Mouse (Mus musculus): ENCODE results near the gene Gad2. TPM values are rescaled to one million over a fixed set of nuclear protein-coding genes. Genes with fewer than 3 reads are reported as not detected.

Gad2 gene
- 0.02 TPM in 1 of 2 replicates, not detected in the other for polyA plus RNA-seq (2012; rRNA removed; ENCODE audit: low replicate concordance)

DNA sequence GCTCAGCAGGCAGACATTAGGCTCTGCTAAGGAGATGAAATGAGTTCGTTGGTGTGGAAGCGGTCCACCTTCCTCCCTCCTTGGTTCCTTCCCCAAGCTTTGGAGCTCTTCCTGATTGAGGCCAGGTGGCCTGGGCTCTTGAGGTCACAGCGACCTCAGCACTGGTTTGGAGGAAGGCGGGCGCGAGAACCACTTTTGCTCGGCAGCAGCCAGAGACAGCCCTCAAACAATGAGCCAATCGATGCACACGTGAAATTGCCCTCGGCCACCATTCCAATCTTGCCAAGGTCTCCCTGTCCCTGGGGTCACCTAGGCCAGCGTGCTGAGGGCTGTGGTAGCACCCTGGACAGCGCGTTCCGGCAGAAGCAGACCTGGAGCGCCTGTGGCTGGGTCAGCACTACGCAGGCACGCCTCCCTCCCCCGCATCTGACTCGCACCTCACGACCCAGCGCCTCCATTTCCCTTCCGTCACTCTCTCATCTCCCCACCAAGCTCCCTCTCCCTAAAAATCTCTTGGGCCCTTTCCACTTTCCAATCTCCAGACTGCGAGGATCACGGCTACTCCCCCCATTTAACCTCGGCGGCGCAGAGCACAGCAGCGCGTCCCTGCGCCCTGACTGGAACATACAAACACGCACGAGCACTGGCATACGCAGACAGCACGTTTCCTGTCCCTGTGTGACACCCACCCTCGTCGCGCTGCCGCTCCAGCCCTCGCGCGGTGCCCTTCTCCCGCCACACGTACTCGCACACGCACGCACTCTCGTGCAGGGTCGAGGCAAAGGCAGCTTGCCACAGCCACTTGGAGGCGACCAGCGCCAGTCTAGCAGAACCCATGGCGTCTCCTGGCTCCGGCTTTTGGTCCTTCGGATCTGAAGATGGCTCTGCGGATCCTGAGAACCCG lies at the start of gene Gad2:
Gad2 (plus strand) TSS at position 378 of the 904 bp plus-strand sequence.

Other genes starting within 250 kb of the Gad2 start
- gene Apbb1ip, start 151.9 kb downstream of the Gad2 start, polyA plus RNA-seq (2012; rRNA removed; ENCODE audit: low replicate concordance) = 0.93 and 1.1 TPM in 2 replicates